ENCODE assay signal across 22 mouse cellular contexts in the genomic region with DNA sequence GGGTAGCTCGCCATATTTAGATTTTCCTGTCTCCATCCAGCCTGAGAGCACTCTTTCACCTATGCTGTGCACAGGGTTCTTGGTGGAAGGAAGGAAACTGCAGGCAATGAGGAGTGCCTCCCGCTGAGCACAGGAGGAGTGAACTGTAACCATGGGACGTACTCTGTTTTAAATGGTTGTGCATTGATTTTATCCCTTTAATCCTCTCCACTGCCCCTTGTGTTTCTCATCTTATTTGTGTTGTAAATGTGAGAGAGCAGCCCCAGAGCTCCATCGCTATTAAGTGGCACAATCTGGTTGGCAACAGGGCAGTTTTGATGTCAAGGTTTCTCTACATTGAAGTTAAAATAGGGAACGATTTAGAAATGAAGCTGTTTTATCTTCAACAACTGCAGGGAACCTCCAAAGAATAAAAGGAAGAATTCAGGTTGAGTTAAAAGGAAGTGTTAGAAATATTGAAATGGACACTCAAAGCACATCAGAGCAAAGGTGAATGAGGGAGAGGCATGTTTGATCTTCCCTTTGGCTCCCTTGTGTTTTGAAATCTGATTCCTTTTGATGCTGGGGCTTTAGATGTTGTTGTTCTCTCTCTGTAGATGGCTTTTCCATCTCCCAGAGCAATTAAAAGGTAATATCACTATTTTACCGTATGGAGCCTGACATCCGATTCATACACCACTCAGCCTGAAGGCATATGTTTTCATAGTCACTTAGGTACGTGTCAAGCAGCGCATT.
A peak's percentile ranks its signal among the peaks of the same experiment; 100 is the strongest.
DNase-seq lines count a peak whose midpoint lies in the region; ATAC-seq and TF ChIP-seq lines count a peak whose summit lies in the region.
"Had no signal": no experiment of that assay in that cellular context is flagged by ENCODE, and none has a peak within 500 bp of the region (broad histone marks: within the 10 kb centered on the region; RNA-seq: fewer than 3 reads in every experiment).

No protein-coding gene starts in this region.

- ATAC-seq in forebrain, embryonic 14.5 days, result 0 out of 2 replicates have a peak, but pooled peaks have one; percentile 18
- no peak for ATAC-seq in forebrain, postnatal 0 days
- ATAC-seq in midbrain, embryonic 12.5 days (ENCODE audit: low FRiP score, low read depth), result peak; percentile 60
- ATAC-seq in midbrain, embryonic 13.5 days, result peak; percentile 70
- ATAC-seq: activated CD4-positive, CD25-positive, alpha-beta regulatory T cell, adult 4 months; hindbrain, postnatal 0 days had no signal

- H3K36me3 ChIP-seq in forebrain, embryonic 14.5 days (ENCODE audit: control insufficient read depth, insufficient read depth, low read length), result no peaks in the 10 kb centered on the region
- no peaks in the 10 kb centered on the region for H3K36me3 ChIP-seq in forebrain, postnatal 0 days (ENCODE audit: insufficient read depth)
- no peaks in the 10 kb centered on the region for H3K36me3 ChIP-seq in midbrain, embryonic 12.5 days
- no peaks in the 10 kb centered on the region for H3K36me3 ChIP-seq in midbrain, embryonic 10.5 days
- H3K36me3 ChIP-seq in midbrain, embryonic 13.5 days, result no peaks in the 10 kb centered on the region
- H3K36me3 ChIP-seq: embryonic facial prominence, embryonic 15.5 days; forebrain, embryonic 10.5 days; G1E; heart, embryonic 15.5 days; hindbrain, embryonic 13.5 days had no signal

- H3K27ac ChIP-seq in forebrain, embryonic 14.5 days (ENCODE audit: low read depth, low read length), result no peak overlapping the region
- no peak overlapping the region for H3K27ac ChIP-seq in forebrain, postnatal 0 days (ENCODE audit: low read depth, low read length)
- H3K27ac ChIP-seq in midbrain, embryonic 12.5 days (replicated peaks), result no peak overlapping the region
- no peak overlapping the region for H3K27ac ChIP-seq in midbrain, embryonic 10.5 days (replicated peaks)
- no peak overlapping the region for H3K27ac ChIP-seq in midbrain, embryonic 13.5 days
- H3K27ac ChIP-seq: embryonic facial prominence, embryonic 15.5 days; forebrain, embryonic 10.5 days; heart, embryonic 15.5 days; hindbrain, embryonic 13.5 days; hindbrain, postnatal 0 days had no signal

- no peaks in the 10 kb centered on the region for H3K27me3 ChIP-seq in forebrain, embryonic 14.5 days (replicated peaks; ENCODE audit: control insufficient read depth, insufficient read depth, low read length)
- no peaks in the 10 kb centered on the region for H3K27me3 ChIP-seq in forebrain, postnatal 0 days (ENCODE audit: insufficient read depth, low read length)
- H3K27me3 ChIP-seq in midbrain, embryonic 12.5 days, result no peaks in the 10 kb centered on the region
- H3K27me3 ChIP-seq in midbrain, embryonic 10.5 days (ENCODE audit: low read depth, poor library complexity, severe bottlenecking), result no peaks in the 10 kb centered on the region
- H3K27me3 ChIP-seq in midbrain, embryonic 13.5 days, result no peaks in the 10 kb centered on the region
- H3K27me3 ChIP-seq: embryonic facial prominence, embryonic 15.5 days; heart, embryonic 15.5 days; hindbrain, embryonic 13.5 days had no signal

- H3K4me2 ChIP-seq in forebrain, embryonic 14.5 days (ENCODE audit: low read length), result no peak overlapping the region
- H3K4me2 ChIP-seq in forebrain, postnatal 0 days (ENCODE audit: low read depth), result no peak overlapping the region
- no peak overlapping the region for H3K4me2 ChIP-seq in midbrain, embryonic 12.5 days (replicated peaks)
- no peak overlapping the region for H3K4me2 ChIP-seq in midbrain, embryonic 13.5 days (replicated peaks)
- H3K4me2 ChIP-seq: embryonic facial prominence, embryonic 15.5 days; heart, embryonic 11.5 days; heart, embryonic 15.5 days; hindbrain, embryonic 13.5 days had no signal

- no peak overlapping the region for H3K9ac ChIP-seq in forebrain, embryonic 14.5 days (ENCODE audit: low read length)
- H3K9ac ChIP-seq in forebrain, postnatal 0 days, result no peak overlapping the region
- no peak overlapping the region for H3K9ac ChIP-seq in midbrain, embryonic 12.5 days (replicated peaks)
- H3K9ac ChIP-seq in midbrain, embryonic 13.5 days (replicated peaks), result no peak overlapping the region
- H3K9ac ChIP-seq: embryonic facial prominence, embryonic 15.5 days; heart, embryonic 15.5 days; hindbrain, embryonic 13.5 days had no signal

- H3K4me3 ChIP-seq in forebrain, embryonic 14.5 days (ENCODE audit: low read depth, low read length), result no peak overlapping the region
- H3K4me3 ChIP-seq in forebrain, postnatal 0 days (ENCODE audit: low read depth, low read length), result no peak overlapping the region
- no peak overlapping the region for H3K4me3 ChIP-seq in midbrain, embryonic 12.5 days
- no peak overlapping the region for H3K4me3 ChIP-seq in midbrain, embryonic 10.5 days
- no peak overlapping the region for H3K4me3 ChIP-seq in midbrain, embryonic 13.5 days (replicated peaks)
- H3K4me3 ChIP-seq: embryonic facial prominence, embryonic 15.5 days; erythroblast, embryonic 14.5 days; forebrain, embryonic 10.5 days; heart, embryonic 15.5 days; hindbrain, embryonic 13.5 days had no signal

- peak; percentile 26 for DNase-seq in forebrain, embryonic 14.5 days (ENCODE audit: low spot score)
- no peak for DNase-seq in forebrain, postnatal 0 days
- no peak for DNase-seq in midbrain, embryonic 10.5 days (ENCODE audit: low spot score)
- no peak for DNase-seq in ovary, postnatal 36 days (ENCODE audit: low spot score)
- no peak for DNase-seq in heart, adult 9 months (ENCODE audit: low spot score in 2 of 2)
- DNase-seq: adrenal gland, postnatal 14 days; cerebellum, postnatal 14 days; embryo, embryonic 11 days; gastrocnemius, postnatal 10 days; heart, adult 18-20 months; heart, postnatal 14 days had no signal

- no peak for TF ChIP-seq CTCF in forebrain, postnatal 0 days (IDR thresholded peaks at IDR 0.05; ENCODE audit: low read depth)

- H3K4me1 ChIP-seq in forebrain, embryonic 14.5 days (ENCODE audit: control insufficient read depth, insufficient read depth, low read length), result no peaks in the 10 kb centered on the region
- no peaks in the 10 kb centered on the region for H3K4me1 ChIP-seq in forebrain, postnatal 0 days (ENCODE audit: insufficient read depth)
- peaks cover 8% of the 10 kb centered on the region for H3K4me1 ChIP-seq in midbrain, embryonic 12.5 days
- H3K4me1 ChIP-seq in midbrain, embryonic 10.5 days, result peaks cover 18% of the 10 kb centered on the region
- peaks cover 11% of the 10 kb centered on the region for H3K4me1 ChIP-seq in midbrain, embryonic 13.5 days (replicated peaks)
- H3K4me1 ChIP-seq: embryonic facial prominence, embryonic 15.5 days; heart, embryonic 15.5 days had no signal

- no peaks in the 10 kb centered on the region for H3K9me3 ChIP-seq in forebrain, embryonic 14.5 days (replicated peaks; ENCODE audit: control insufficient read depth, low read length)
- H3K9me3 ChIP-seq in forebrain, postnatal 0 days (ENCODE audit: low read length), result no peaks in the 10 kb centered on the region
- H3K9me3 ChIP-seq in midbrain, embryonic 12.5 days, result no peaks in the 10 kb centered on the region
- no peaks in the 10 kb centered on the region for H3K9me3 ChIP-seq in midbrain, embryonic 10.5 days (replicated peaks)
- H3K9me3 ChIP-seq in midbrain, embryonic 13.5 days, result no peaks in the 10 kb centered on the region
- H3K9me3 ChIP-seq: embryonic facial prominence, embryonic 15.5 days; forebrain, embryonic 10.5 days; heart, embryonic 15.5 days; hindbrain, embryonic 13.5 days had no signal

- WGBS in forebrain, embryonic 14.5 days, result 50% methylated on average over 9 of the region's 9 CpGs
- WGBS in forebrain, postnatal 0 days, result 51% methylated on average over 9 of the region's 9 CpGs
- WGBS in midbrain, embryonic 12.5 days, result 46% methylated on average over 9 of the region's 9 CpGs
- WGBS in midbrain, embryonic 10.5 days, result 51% methylated on average over 9 of the region's 9 CpGs
- WGBS in midbrain, embryonic 13.5 days, result 38% methylated on average over 9 of the region's 9 CpGs
